Mouse (Mus musculus) heart, embryonic 10.5 days (tissue): ENCODE data around the gene Olfr202. TPM values are rescaled to one million over a fixed set of nuclear protein-coding genes. Genes with fewer than 3 reads are reported as not detected.

ENCODE experiments used
- polyA plus RNA-seq: library from polyadenylated mRNA; unstranded; fragments of >200 nt; fragmentation: Nextera tagmentation; extraction: Ambion mirVana; gene quantifications from 2 replicates; pipeline ENCODE4 v1.2.1, GENCODE M21; 2016

The Olfr202 gene
- polyA plus RNA-seq, 1 experiment from 2014 or later = not detected

Other genes with a start within 250 kb of the Olfr202 start
- gene Olfr187, start 247.0 kb downstream of the Olfr202 start, polyA plus RNA-seq = not detected in 2 replicates
- gene Olfr190, start 208.8 kb downstream of the Olfr202 start, polyA plus RNA-seq = not detected in 2 replicates
- gene Olfr191, start 197.0 kb downstream of the Olfr202 start, polyA plus RNA-seq = not detected in 2 replicates
- gene Olfr193, start 174.9 kb downstream of the Olfr202 start, polyA plus RNA-seq = not detected in 2 replicates
- gene Olfr194, start 165.7 kb downstream of the Olfr202 start, polyA plus RNA-seq = not detected in 2 replicates
- gene Olfr195, start 139.7 kb downstream of the Olfr202 start, polyA plus RNA-seq = not detected in 2 replicates
- gene Olfr196, start 116.3 kb downstream of the Olfr202 start, polyA plus RNA-seq = not detected in 2 replicates
- not detected in 2 replicates for gene Olfr198, start 83.3 kb downstream of the Olfr202 start, polyA plus RNA-seq
- not detected in 2 replicates for gene Olfr199, start 67.0 kb downstream of the Olfr202 start, polyA plus RNA-seq
- not detected in 2 replicates for gene Olfr201, start 14.2 kb downstream of the Olfr202 start, polyA plus RNA-seq
- not detected in 2 replicates for gene Olfr203, start 12.1 kb upstream of the Olfr202 start, polyA plus RNA-seq
- not detected in 2 replicates for gene Olfr204, start 31.5 kb upstream of the Olfr202 start, polyA plus RNA-seq
- not detected in 2 replicates for gene Olfr205, start 44.3 kb upstream of the Olfr202 start, polyA plus RNA-seq
- gene Olfr206, start 62.5 kb upstream of the Olfr202 start, polyA plus RNA-seq = not detected in 2 replicates
- not detected in 2 replicates for gene Olfr209, start 77.2 kb upstream of the Olfr202 start, polyA plus RNA-seq
- gene Gabrr3, start 120.5 kb upstream of the Olfr202 start, polyA plus RNA-seq = not detected in 2 replicates
- gene Riox2, start 185.0 kb upstream of the Olfr202 start, polyA plus RNA-seq = 35.8 and 40.0 TPM in 2 replicates